Mouse (Mus musculus): ENCODE data around the gene Smad1.

Smad1 gene

GRCm38 (mm10) chr8:79384276-79385271 is 14.7 kb downstream of the Smad1 start:
- no peak for DNase-seq (ENCODE audit: low read depth, low spot score)

GRCm38 (mm10) chr8:79382857-79383262 is 16.5 kb downstream of the Smad1 start:
- no peak for DNase-seq (ENCODE audit: low read depth, low spot score)

- no peak for DNase-seq (ENCODE audit: low read depth, low spot score)
Measured at GRCm38 (mm10) chr8:79381771-79382170, 17.5 kb downstream of the Smad1 start.

GRCm38 (mm10) chr8:79380386-79380785 is 18.9 kb downstream of the Smad1 start:
- DNase-seq (ENCODE audit: low read depth, low spot score) = no peak

- DNase-seq (ENCODE audit: low read depth, low spot score) = no peak
Measured at GRCm38 (mm10) chr8:79379971-79380370, 19.3 kb downstream of the Smad1 start.

GRCm38 (mm10) chr8:79376648-79377047 is 22.7 kb downstream of the Smad1 start:
- DNase-seq (ENCODE audit: low read depth, low spot score) = no peak

GRCm38 (mm10) chr8:79375775-79376123 is 23.6 kb downstream of the Smad1 start:
- DNase-seq (ENCODE audit: low read depth, low spot score) = no peak

GRCm38 (mm10) chr8:79375074-79375774 is 24.1 kb downstream of the Smad1 start:
- no peak for DNase-seq (ENCODE audit: low read depth, low spot score)

- DNase-seq (ENCODE audit: low read depth, low spot score) = no peak
Measured at GRCm38 (mm10) chr8:79374410-79374809, 24.9 kb downstream of the Smad1 start.

- DNase-seq (ENCODE audit: low read depth, low spot score) = no peak
Measured at GRCm38 (mm10) chr8:79373563-79373962, 25.8 kb downstream of the Smad1 start.

- no peak for DNase-seq (ENCODE audit: low read depth, low spot score)
Measured at GRCm38 (mm10) chr8:79372960-79373359, 26.4 kb downstream of the Smad1 start.

- DNase-seq (ENCODE audit: low read depth, low spot score) = peak; percentile 42
Measured at GRCm38 (mm10) chr8:79372521-79372920, 26.8 kb downstream of the Smad1 start.

- no peak for DNase-seq (ENCODE audit: low read depth, low spot score)
Measured at GRCm38 (mm10) chr8:79372084-79372483, 27.2 kb downstream of the Smad1 start.

- DNase-seq (ENCODE audit: low read depth, low spot score) = no peak
Measured at GRCm38 (mm10) chr8:79370646-79371290, 28.6 kb downstream of the Smad1 start.

GRCm38 (mm10) chr8:79369163-79369562 is 30.2 kb downstream of the Smad1 start:
- no peak for DNase-seq (ENCODE audit: low read depth, low spot score)

GRCm38 (mm10) chr8:79367959-79368358 is 31.4 kb downstream of the Smad1 start:
- no peak for DNase-seq (ENCODE audit: low read depth, low spot score)

- no peak for DNase-seq (ENCODE audit: low read depth, low spot score)
Measured at GRCm38 (mm10) chr8:79367350-79367749, 32.0 kb downstream of the Smad1 start.

GRCm38 (mm10) chr8:79366227-79366626 is 33.1 kb downstream of the Smad1 start:
- no peak for DNase-seq (ENCODE audit: low read depth, low spot score)

GRCm38 (mm10) chr8:79365707-79366106 is 33.6 kb downstream of the Smad1 start:
- no peak for DNase-seq (ENCODE audit: low read depth, low spot score)

GRCm38 (mm10) chr8:79364806-79365205 is 34.5 kb downstream of the Smad1 start:
- DNase-seq (ENCODE audit: low read depth, low spot score) = no peak

- no peak for DNase-seq (ENCODE audit: low read depth, low spot score)
Measured at GRCm38 (mm10) chr8:79362430-79362829, 36.9 kb downstream of the Smad1 start.

Measured in skeletal muscle tissue, adult 2 months (tissue).